Mouse (Mus musculus) CH12.LX (cell line): ENCODE results near the gene Arpc5.

ENCODE experiments used
- CTCF ChIP-seq, 2 experiments: IDR thresholded peaks in 1 of 2; conservative IDR thresholded peaks in 1 of 2; 2 replicates each; pipeline ENCODE4 v1.5.1; 2011 to 2012; ENCODE audit warnings: low read depth in 2 of 2, low read length in 2 of 2, improper control_type of control experiment in 1 of 2, inconsistent platforms in 1 of 2, mild to moderate bottlenecking in 1 of 2, moderate library complexity in 1 of 2
- MAX ChIP-seq: IDR thresholded peaks from 2 replicates; pipeline ENCODE4 v1.6.1; 2011; ENCODE audit warnings: low read length, improper control_type of control experiment
- ZMIZ1 ChIP-seq: IDR thresholded peaks from 2 replicates; pipeline ENCODE4 v1.6.1; 2012; ENCODE audit warnings: low read depth, mild to moderate bottlenecking, inconsistent platforms, low read length, improper control_type of control experiment

- TF ChIP-seq MAX, result no peak
- TF ChIP-seq ZMIZ1, result no peak
- TF ChIP-seq CTCF (conservative IDR thresholded peaks at IDR 0.05 in 1 of 2, IDR thresholded peaks at IDR 0.05 in 1 of 2; ENCODE audit: low read depth in 2 of 2, low read length in 2 of 2), result no peak
Measured at GRCm38 (mm10) chr1:152809541-152810252, 43.4 kb downstream of the Arpc5 start.
